Mouse (Mus musculus) stomach, postnatal 0 days (tissue): ENCODE measurements around the gene Ccnq.

Experiments used
- CTCF ChIP-seq: IDR thresholded peaks from 2 replicates; pipeline ENCODE4 v1.5.1; 2016; ENCODE audit warnings: antibody characterized with exemption, low read depth, mild to moderate bottlenecking, moderate library complexity
- EP300 ChIP-seq: optimal IDR thresholded peaks from 2 replicates; pipeline ENCODE3; 2016; ENCODE audit warnings: antibody characterized with exemption

- TF ChIP-seq CTCF = no peak
- no peak for TF ChIP-seq EP300
Measured at GRCm38 (mm10) chr11:78746264-78746663, 5.3 kb downstream of the Ccnq start.
